Mouse (Mus musculus) gastrocnemius, postnatal 14 days (tissue): ENCODE results near the gene Mief1. TPM values are rescaled to one million over a fixed set of nuclear protein-coding genes. Genes with fewer than 3 reads are reported as not detected.

Experiments used
- total RNA-seq, 2 experiments: library from RNA; stranded (reverse); gene quantifications; 2 replicates each; pipeline ENCODE4 v1.2.3; 2021

The Mief1 gene
- total RNA-seq, 2 experiments from 2014 or later: 20.7 TPM

Other genes with a start within 250 kb of the Mief1 start
- gene Pdgfb, start 219.0 kb upstream of the Mief1 start, total RNA-seq: 10 to 100 TPM; 25.2 to 38.5 TPM
- 10 to 100 TPM; 16.6 to 20.1 TPM for gene Syngr1, start 142.7 kb upstream of the Mief1 start, total RNA-seq
- 100 to 1,000 TPM; 129 to 167 TPM for gene Rpl3, start 142.2 kb upstream of the Mief1 start, total RNA-seq
- 10 to 100 TPM; 13.1 to 15.1 TPM for gene Tab1, start 100.9 kb upstream of the Mief1 start, total RNA-seq
- 1 to 10 TPM; 1.3 to 3.1 TPM for gene Mgat3, start 60.3 kb upstream of the Mief1 start, total RNA-seq
- gene AC140267.1, start 1.8 kb downstream of the Mief1 start, total RNA-seq: 1 to 10 TPM; 2.2 to 6.2 TPM
- gene Atf4, start 21.2 kb downstream of the Mief1 start, total RNA-seq: 100 to 1,000 TPM; 101 to 102 TPM
- 10 to 100 TPM; 15.8 to 17.7 TPM for gene Rps19bp1, start 30.3 kb downstream of the Mief1 start, total RNA-seq
- under 1 TPM; 0.02 to 0.07 TPM for gene Cacna1i, start 53.2 kb downstream of the Mief1 start, total RNA-seq